Mouse (Mus musculus) midbrain, postnatal 0 days (tissue): Measurements from ENCODE around the gene Vmac. TPM values are rescaled to one million over a fixed set of nuclear protein-coding genes. Genes with fewer than 3 reads are reported as not detected.

Source experiments
- ATAC-seq: fragments of 200-750 bp; cut with Nextera tagmentation; 2 replicates; pipeline ENCODE4 v1.8.0; 2017; ENCODE audit warnings: moderate number of reproducible peaks, mild to moderate bottlenecking, moderate TSS enrichment, moderate library complexity; ENCODE audit not compliant: low FRiP score
- DNase-seq: peaks from one replicate; pipeline ENCODE4 v3.0.0-alpha.2; 2015; ENCODE audit warnings: low spot score
- H3K27ac ChIP-seq: fragments of 300-500 bp; sonication (generic); 2 replicates; pipeline ENCODE4 v1.5.1; 2014; ENCODE audit warnings: low read depth, mild to moderate bottlenecking, low read length, mixed read lengths
- H3K27me3 ChIP-seq: fragments of 300-500 bp; sonication (generic); 2 replicates; pipeline ENCODE4 v1.6.1; 2014; ENCODE audit warnings: low read length, control low read depth, mixed read lengths; ENCODE audit not compliant: insufficient read depth
- H3K36me3 ChIP-seq: fragments of 300-500 bp; sonication (generic); 2 replicates; pipeline ENCODE4 v1.6.1; 2014; ENCODE audit warnings: low read length, control low read depth, mixed read lengths; ENCODE audit not compliant: insufficient read depth
- H3K4me1 ChIP-seq: fragments of 300-500 bp; sonication (generic); 2 replicates; pipeline ENCODE4 v1.6.1; 2014; ENCODE audit warnings: mild to moderate bottlenecking, control low read depth, antibody characterized with exemption, low read length, mixed read lengths; ENCODE audit not compliant: insufficient read depth
- H3K4me2 ChIP-seq: fragments of 300-500 bp; sonication (generic); 2 replicates; pipeline ENCODE4 v1.6.1; 2014; ENCODE audit warnings: low read depth, mild to moderate bottlenecking, low read length, mixed read lengths; ENCODE audit not compliant: poor library complexity, severe bottlenecking
- H3K4me3 ChIP-seq: fragments of 300-500 bp; sonication (generic); 2 replicates; pipeline ENCODE4 v1.5.1; 2014; ENCODE audit warnings: low read depth, mild to moderate bottlenecking, low read length, moderate library complexity
- H3K9ac ChIP-seq: fragments of 300-500 bp; sonication (generic); replicated peaks from 2 replicates; pipeline ENCODE4 v1.6.1; 2014; ENCODE audit warnings: mild to moderate bottlenecking, low read length, moderate library complexity, mixed read lengths; ENCODE audit not compliant: poor library complexity, severe bottlenecking
- H3K9me3 ChIP-seq: fragments of 300-500 bp; sonication (generic); 2 replicates; pipeline ENCODE4 v1.6.1; 2016; ENCODE audit warnings: low read length, control low read depth
- CTCF ChIP-seq: IDR thresholded peaks from 2 replicates; pipeline ENCODE4 v1.5.1; 2016; ENCODE audit warnings: antibody characterized with exemption, mild to moderate bottlenecking
- WGBS: fragments of 180-500 bp; shearing (Covaris S2); extraction: QIAGEN DNeasy Blood & Tissue Kit; methylation state at CpG from one replicate; pipeline ENCODE4 v1.1.7; 2014; 5-methylcytosine and 5-hydroxymethylcytosine counted together
- polyA plus RNA-seq: library from polyadenylated mRNA; unstranded; fragments of >200 nt; fragmentation: Nextera tagmentation; extraction: Ambion mirVana; gene quantifications from 2 replicates; pipeline ENCODE4 v1.2.1, GENCODE M21; 2015
- total RNA-seq: library from RNA; depleted of rRNA; stranded (reverse); fragments of >200 nt; gene quantifications from 2 replicates; pipeline ENCODE4 v1.2.3, GENCODE M21; 2014

Gene Vmac
- total and polyA plus RNA-seq, 2 experiments from 2014 or later: 19.8 to 36.9 TPM

GRCm38 (mm10) chr17:56686801-56687200 lies 31.0 kb downstream of the Vmac start:
- no peaks in the 10 kb centered on the region for H3K9me3 ChIP-seq
- H3K4me3 ChIP-seq: no peak overlapping the region
- no peak overlapping the region for H3K4me2 ChIP-seq
- no peak for TF ChIP-seq CTCF
- H3K27me3 ChIP-seq: no peaks in the 10 kb centered on the region
- 86% methylated on average over 4 of the region's 4 CpGs for WGBS
- H3K36me3 ChIP-seq: peaks cover 41% of the 10 kb centered on the region
- DNase-seq (no peak), ATAC-seq (no peak)
- no peak overlapping the region for H3K9ac ChIP-seq
- no peak overlapping the region for H3K27ac ChIP-seq
- no peaks in the 10 kb centered on the region for H3K4me1 ChIP-seq

- Histone ChIP-seq H3K9me3 (no peaks in the 10 kb centered on the region), H3K4me2 (no peak overlapping the region), H3K4me3 (no peak overlapping the region), H3K9ac (no peak overlapping the region), H3K36me3 (peaks cover 32% of the 10 kb centered on the region), H3K27ac (no peak overlapping the region), H3K27me3 (no peaks in the 10 kb centered on the region), H3K4me1 (no peaks in the 10 kb centered on the region)
- 82% methylated on average over 2 of the region's 2 CpGs for WGBS
- ATAC-seq (no peak), DNase-seq (peak; percentile 19)
- no peak for TF ChIP-seq CTCF
These were observed 33.2 kb downstream of the Vmac start for GRCm38 (mm10) chr17:56684649-56685048.

GRCm38 (mm10) chr17:56683546-56684140 lies 34.2 kb downstream of the Vmac start:
- Histone ChIP-seq H3K4me2 (no peak overlapping the region), H3K9ac (no peak overlapping the region), H3K4me1 (no peaks in the 10 kb centered on the region), H3K9me3 (no peaks in the 10 kb centered on the region), H3K27me3 (no peaks in the 10 kb centered on the region), H3K36me3 (peaks cover 32% of the 10 kb centered on the region), H3K4me3 (no peak overlapping the region), H3K27ac (no peak overlapping the region)
- 83% methylated on average over 5 of the region's 5 CpGs for WGBS
- ATAC-seq: no peak
- DNase-seq: no peak
- no peak for TF ChIP-seq CTCF

- ATAC-seq (no peak), DNase-seq (no peak)
- Histone ChIP-seq H3K27me3 (no peaks in the 10 kb centered on the region), H3K9me3 (no peaks in the 10 kb centered on the region), H3K36me3 (peaks cover 28% of the 10 kb centered on the region), H3K4me1 (no peaks in the 10 kb centered on the region), H3K27ac (no peak overlapping the region), H3K4me2 (no peak overlapping the region), H3K4me3 (no peak overlapping the region), H3K9ac (no peak overlapping the region)
- WGBS: 85% methylated on average over 3 of the region's 3 CpGs
- no peak for TF ChIP-seq CTCF
These were observed 34.9 kb downstream of the Vmac start for GRCm38 (mm10) chr17:56682880-56683279.

GRCm38 (mm10) chr17:56681791-56682190 lies 36.0 kb downstream of the Vmac start:
- no peak for DNase-seq
- peaks cover 7% of the 10 kb centered on the region; the same call in 1 of the 2 replicates for H3K4me1 ChIP-seq
- H3K9me3 ChIP-seq: no peaks in the 10 kb centered on the region
- peaks cover 22% of the 10 kb centered on the region for H3K36me3 ChIP-seq
- no peak for ATAC-seq
- no peak overlapping the region for H3K27ac ChIP-seq
- no peak overlapping the region for H3K4me3 ChIP-seq
- no peak for TF ChIP-seq CTCF
- WGBS: 85% methylated on average over 4 of the region's 4 CpGs
- no peaks in the 10 kb centered on the region for H3K27me3 ChIP-seq
- H3K9ac ChIP-seq: no peak overlapping the region
- H3K4me2 ChIP-seq: no peak overlapping the region

GRCm38 (mm10) chr17:56673647-56674416 lies 44.0 kb downstream of the Vmac start:
- Histone ChIP-seq H3K36me3 (peaks cover 5% of the 10 kb centered on the region), H3K9ac (peak overlapping the region; percentile 96), H3K27me3 (no peaks in the 10 kb centered on the region), H3K27ac (peak overlapping the region; percentile 84), H3K4me3 (peak overlapping the region; percentile 86), H3K9me3 (no peaks in the 10 kb centered on the region), H3K4me2 (peak overlapping the region; percentile 56), H3K4me1 (peaks cover 12% of the 10 kb centered on the region; the same call in 1 of the 2 replicates)
- no peak for DNase-seq
- WGBS: 2% methylated on average over 36 of the region's 37 CpGs
- no peak for TF ChIP-seq CTCF
- no peak; the same call in 1 of the 2 replicates for ATAC-seq
